Mouse (Mus musculus): ENCODE measurements at regions not wholly inside any gene's neighbourhood (a gene's known extent, or its start where the extent isn't known, plus 50 kb on each side); places are given as distances from the start of the nearest gene placed in this dataset.

DNA sequence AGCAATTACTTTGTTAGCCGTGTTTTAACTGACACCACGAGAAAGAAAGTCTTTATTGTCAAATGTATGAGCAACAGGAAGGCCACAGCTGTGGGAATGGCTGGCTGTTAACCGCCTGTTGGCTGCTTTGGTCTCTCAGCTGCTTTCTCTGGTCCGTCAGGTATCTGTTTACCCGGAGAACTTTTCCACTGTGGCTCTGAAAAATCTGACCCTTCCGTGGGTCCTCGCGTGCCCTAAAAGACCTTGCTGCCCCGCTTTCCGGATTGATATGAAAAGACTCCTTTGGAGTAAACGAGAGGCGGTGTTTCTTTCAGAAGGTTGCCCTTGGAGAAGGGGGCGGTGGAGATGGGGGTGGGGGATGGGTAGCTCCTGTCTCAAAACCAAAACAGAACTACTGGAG lies 75.9 kb downstream of the Sox14 start:
- DNase-seq: no peak

DNA sequence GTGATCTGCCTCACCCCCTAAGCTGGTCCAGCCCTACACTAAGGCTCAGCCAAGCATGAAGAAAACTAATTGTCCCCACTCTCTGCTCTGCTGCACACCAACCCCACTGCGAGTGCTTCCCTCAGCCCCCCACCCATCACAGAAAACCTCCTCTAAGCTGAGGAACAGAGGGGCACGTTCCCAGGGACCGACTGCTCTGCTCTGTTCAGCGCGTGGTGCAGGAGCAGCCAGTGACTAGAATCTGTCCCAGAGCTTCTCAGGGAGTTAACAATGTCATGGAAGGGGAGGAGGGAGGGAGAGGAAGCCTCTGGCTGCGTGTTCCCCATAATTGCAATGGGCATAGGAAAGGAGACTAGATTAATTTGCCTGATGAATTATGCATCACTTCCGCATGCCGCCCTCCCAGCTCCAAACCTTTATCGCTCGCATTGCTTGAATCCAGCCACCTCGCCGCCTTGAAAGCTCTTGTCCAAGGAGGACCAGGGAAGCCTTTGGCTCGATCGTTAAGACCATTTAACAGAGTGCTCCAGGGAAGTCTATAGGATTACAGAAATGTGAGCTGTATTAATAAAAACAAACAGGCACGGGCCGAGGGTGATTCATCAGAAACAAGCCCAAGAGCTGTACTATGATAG lies 76.5 kb downstream of the Sox14 start:
- DNase-seq: no peak

- no peak for DNase-seq
These were observed 78.8 kb downstream of the Sox14 start for GRCm38 (mm10) chr9:99797066-99797770.

DNA sequence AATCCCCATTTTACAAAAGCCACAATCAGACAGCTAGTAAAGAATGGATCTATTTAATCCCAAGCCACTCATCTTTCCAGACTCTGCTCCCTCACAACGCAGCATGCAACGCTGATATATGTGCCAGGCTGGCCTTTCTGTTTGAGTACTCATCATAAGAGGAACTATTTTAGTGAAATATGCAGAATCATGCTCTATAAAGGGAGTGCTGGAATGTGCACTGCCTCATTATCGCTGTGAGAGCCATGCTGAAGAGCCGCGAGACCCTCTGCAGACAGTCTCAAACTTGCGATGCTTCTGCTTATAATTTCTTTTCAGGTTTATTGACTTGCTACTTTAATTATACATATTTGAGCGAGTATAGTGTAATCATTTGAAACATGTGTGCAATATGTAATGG lies 75.6 kb upstream of the Cldn18 start:
- no peak for DNase-seq

GRCm38 (mm10) chr9:99786864-99787263 lies 69.8 kb upstream of the Cldn18 start:
- no peak for DNase-seq

DNA sequence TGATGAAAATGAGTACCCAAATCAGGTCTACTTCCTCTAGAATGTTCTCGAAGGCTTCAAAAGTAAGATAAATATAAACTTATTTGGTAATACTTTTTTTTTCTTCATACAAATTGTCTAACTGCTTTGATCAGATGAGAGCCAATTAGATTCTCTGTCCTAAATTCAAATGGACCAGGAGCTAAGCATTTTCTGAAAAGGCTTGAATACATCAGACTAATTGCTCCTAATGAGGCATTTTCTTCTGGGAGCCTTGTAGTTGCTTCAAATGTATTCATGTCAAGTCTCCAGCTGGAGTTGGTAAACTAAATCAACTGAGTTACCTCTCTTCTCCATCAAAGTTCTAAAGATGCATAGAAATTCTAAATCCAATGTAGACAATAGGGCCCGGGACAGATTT lies 66.1 kb upstream of the Cldn18 start:
- no peak for DNase-seq

GRCm38 (mm10) chr9:99782364-99783119 lies 65.5 kb upstream of the Cldn18 start:
- no peak for DNase-seq

DNA sequence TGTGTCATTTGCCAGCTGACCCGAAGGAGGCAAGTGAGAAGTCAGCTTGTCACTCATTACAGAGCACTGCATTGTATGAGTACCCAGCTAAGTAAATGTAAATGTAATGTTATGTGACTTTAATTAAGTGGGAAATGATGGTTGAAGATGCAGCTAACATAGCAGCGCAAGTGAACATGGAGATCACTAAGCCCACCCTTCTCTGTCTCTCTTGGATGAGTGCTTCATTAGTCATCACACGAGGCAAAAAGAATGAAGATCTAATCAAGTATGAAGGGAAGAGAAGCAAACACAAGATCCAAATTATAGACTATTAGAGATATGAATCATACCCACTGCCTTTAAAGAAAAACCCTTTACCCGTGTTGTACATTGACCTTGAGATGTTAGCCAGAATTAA lies 61.8 kb upstream of the Cldn18 start:
- no peak for DNase-seq

GRCm38 (mm10) chr9:99770696-99771095 lies 53.6 kb upstream of the Cldn18 start:
- DNase-seq: peak; percentile 78

Measured in layer of hippocampus, adult 9-11 months (tissue).